In genomic region chr5:110447720-110448435, GRCm38 (mm10) we compare ENCODE assay signal across 7 mouse cellular contexts. TPM values are rescaled to one million over a fixed set of nuclear protein-coding genes. Genes with fewer than 3 reads are reported as not detected.
DNase-seq lines count a peak whose midpoint lies in the region; ATAC-seq and TF ChIP-seq lines count a peak whose summit lies in the region.

No protein-coding gene starts in this region.

- peaks cover 49% of the 10 kb centered on the region for H3K79me2 ChIP-seq in MEL (ENCODE audit: control insufficient read depth, insufficient read depth, low read length, poor library complexity)

- TF ChIP-seq RAD21 in MEL (IDR thresholded peaks at IDR 0.05; ENCODE audit: low read depth, low read length): no peak

- under 1% methylated on average over 91 of the region's 98 CpGs for WGBS in heart, postnatal 0 days
- under 1% methylated on average over 97 of the region's 98 CpGs for WGBS in limb, embryonic 13.5 days
- WGBS in midbrain, embryonic 15.5 days: under 1% methylated on average over 96 of the region's 98 CpGs

- DNase-seq in CD4-positive, CD25-positive, alpha-beta regulatory T cell, adult 2 months (ENCODE audit: low read depth, low spot score): peak; percentile 61
- peak; percentile 64 for DNase-seq in MEL (ENCODE audit: low read depth, low spot score)
- peak; percentile 26 for DNase-seq in embryo, embryonic 10.5 days (ENCODE audit: low spot score)
- peak; percentile 26 for DNase-seq in heart, postnatal 0 days (ENCODE audit: low spot score)
- DNase-seq in thymus, postnatal 0 days (ENCODE audit: low spot score): peak; percentile 42

- peak overlapping the region; percentile 91 for H3K9ac ChIP-seq in MEL (ENCODE audit: control insufficient read depth, low read depth, low read length, poor library complexity, severe bottlenecking)
- peak overlapping the region; percentile 96 for H3K9ac ChIP-seq in heart, postnatal 0 days (replicated peaks; ENCODE audit: low read depth, low read length)
- H3K9ac ChIP-seq in limb, embryonic 13.5 days: peak overlapping the region; percentile 95
- H3K9ac ChIP-seq in midbrain, embryonic 15.5 days: peak overlapping the region; percentile 84

- H3K4me2 ChIP-seq in heart, postnatal 0 days (ENCODE audit: low read depth, low read length): peak overlapping the region; percentile 86
- H3K4me2 ChIP-seq in limb, embryonic 13.5 days (replicated peaks): peak overlapping the region; percentile 98
- H3K4me2 ChIP-seq in midbrain, embryonic 15.5 days: peak overlapping the region; percentile 99

- TF ChIP-seq POLR2A in MEL (IDR thresholded peaks at IDR 0.05; ENCODE audit: control insufficient read depth in 1 of 2, insufficient read depth in 1 of 2, low read depth in 1 of 2, low read length in 2 of 2, poor library complexity in 1 of 2): peak in 1 of 2 experiments; percentile 67; a peak in 1 of 4 replicates

- no peak for TF ChIP-seq CTCF in MEL (IDR thresholded peaks at IDR 0.05 in 2 of 3, conservative IDR thresholded peaks at IDR 0.05 in 1 of 3; ENCODE audit: control insufficient read depth in 1 of 3, insufficient read depth in 1 of 3, low read depth in 2 of 3, low read length in 3 of 3, poor library complexity in 1 of 3, severe bottlenecking in 1 of 3)
- no peak for TF ChIP-seq CTCF in heart, postnatal 0 days (IDR thresholded peaks at IDR 0.05; ENCODE audit: low read depth)

- H3K4me1 ChIP-seq in MEL (ENCODE audit: control insufficient read depth in 1 of 2, insufficient read depth in 2 of 2, low read length in 2 of 2): peaks cover 5 to 18% of the 10 kb centered on the region in 2 experiments; a peak in 3 of 4 replicates
- H3K4me1 ChIP-seq in heart, postnatal 0 days (ENCODE audit: control insufficient read depth, insufficient read depth): peaks cover 32% of the 10 kb centered on the region
- peaks cover 21% of the 10 kb centered on the region for H3K4me1 ChIP-seq in limb, embryonic 13.5 days
- H3K4me1 ChIP-seq in midbrain, embryonic 15.5 days: peaks cover 36% of the 10 kb centered on the region

- H3K27me3 ChIP-seq in MEL (ENCODE audit: control insufficient read depth in 1 of 2, insufficient read depth in 2 of 2, low read length in 2 of 2): no peaks in the 10 kb centered on the region
- H3K27me3 ChIP-seq in heart, postnatal 0 days (ENCODE audit: control insufficient read depth, insufficient read depth, low read length): no peaks in the 10 kb centered on the region
- H3K27me3 ChIP-seq in limb, embryonic 13.5 days: no peaks in the 10 kb centered on the region; the same call in 1 of the 2 replicates
- H3K27me3 ChIP-seq in midbrain, embryonic 15.5 days (replicated peaks): no peaks in the 10 kb centered on the region

- no peaks in the 10 kb centered on the region for H3K9me3 ChIP-seq in MEL (replicated peaks; ENCODE audit: insufficient read depth, low read length)
- no peaks in the 10 kb centered on the region for H3K9me3 ChIP-seq in heart, postnatal 0 days (replicated peaks; ENCODE audit: control insufficient read depth, low read length)
- no peaks in the 10 kb centered on the region for H3K9me3 ChIP-seq in limb, embryonic 13.5 days
- H3K9me3 ChIP-seq in midbrain, embryonic 15.5 days: no peaks in the 10 kb centered on the region

- peaks cover 0 to 9% of the 10 kb centered on the region in 2 experiments; a peak in 2 of 4 replicates for H3K36me3 ChIP-seq in MEL (ENCODE audit: control insufficient read depth in 1 of 2, insufficient read depth in 2 of 2, low read length in 2 of 2)
- H3K36me3 ChIP-seq in heart, postnatal 0 days (replicated peaks; ENCODE audit: control insufficient read depth, insufficient read depth, low read length): no peaks in the 10 kb centered on the region
- H3K36me3 ChIP-seq in limb, embryonic 13.5 days: no peaks in the 10 kb centered on the region
- H3K36me3 ChIP-seq in midbrain, embryonic 15.5 days (replicated peaks): no peaks in the 10 kb centered on the region

- peak overlapping the region; percentile 42 for H3K27ac ChIP-seq in MEL (ENCODE audit: control insufficient read depth, low read depth, low read length)
- H3K27ac ChIP-seq in heart, postnatal 0 days (ENCODE audit: low read depth): peak overlapping the region; percentile 94
- H3K27ac ChIP-seq in limb, embryonic 13.5 days: peak overlapping the region; percentile 48; the same call in 1 of the 2 replicates
- peak overlapping the region; percentile 69 for H3K27ac ChIP-seq in midbrain, embryonic 15.5 days

- peak overlapping the region; percentile 79 to 98 for H3K4me3 ChIP-seq in MEL (ENCODE audit: control insufficient read depth in 1 of 2, insufficient read depth in 1 of 2, low read depth in 2 of 2, low read length in 2 of 2)
- peak overlapping the region; percentile 73 for H3K4me3 ChIP-seq in heart, postnatal 0 days (ENCODE audit: low read depth, low read length)
- H3K4me3 ChIP-seq in limb, embryonic 13.5 days: peak overlapping the region; percentile 97
- peak overlapping the region; percentile 95 for H3K4me3 ChIP-seq in midbrain, embryonic 15.5 days

- peak; percentile 36 for ATAC-seq in heart, postnatal 0 days (ENCODE audit: insufficient read depth, low read depth)
- ATAC-seq in limb, embryonic 13.5 days (ENCODE audit: low FRiP score, low read depth): peak; percentile 19
- ATAC-seq in midbrain, embryonic 15.5 days (replicated peaks): peak; percentile 40

- no peak for TF ChIP-seq EP300 in MEL (IDR thresholded peaks at IDR 0.05; ENCODE audit: low read depth in 1 of 2, low read length in 2 of 2)
- no peak for TF ChIP-seq EP300 in heart, postnatal 0 days (IDR thresholded peaks at IDR 0.05; ENCODE audit: low read depth)

TF ChIP-seq in MEL, 35 proteins besides CTCF, POLR2A, EP300 and RAD21:
- TF ChIP-seq MXI1 (IDR thresholded peaks at IDR 0.05; ENCODE audit: low read depth, low read length) (peak; percentile 56), ETS1 (IDR thresholded peaks at IDR 0.05; ENCODE audit: low read depth, low read length) (no peak)

RNA-seq across cellular contexts. Expression of gene Fbrsl1, which starts 0.4 kb away (rescaled TPM):
- 10.6 and 12.7 TPM in 2 replicates for total RNA-seq in MEL (2012; rRNA removed)
- polyA plus RNA-seq in MEL (2012; ENCODE audit: insufficient read depth in 1 of 2, insufficient read length in 2 of 2, low read depth in 1 of 2, low replicate concordance in 2 of 2, missing spikeins in 1 of 2): 10 to 100 TPM in 1 of 2 experiments, not detected in 1; 56.1 TPM
- 19.2 and 37.0 TPM in 2 replicates for total RNA-seq in heart, postnatal 0 days (2014; rRNA removed; ENCODE audit: low replicate concordance)
- polyA plus RNA-seq in heart, postnatal 0 days (2015; fragmentation: Nextera tagmentation; extraction: Ambion mirVana): 6.8 and 7.6 TPM in 2 replicates
- 16.0 and 17.3 TPM in 2 replicates for polyA plus RNA-seq in limb, embryonic 13.5 days (2015; fragmentation: Nextera tagmentation; extraction: Ambion mirVana)
- polyA plus RNA-seq in midbrain, embryonic 15.5 days (2015; fragmentation: Nextera tagmentation; extraction: Ambion mirVana): 24.2 and 25.9 TPM in 2 replicates
- 8.5 and 10.4 TPM in 2 replicates for polyA plus RNA-seq in thymus, postnatal 0 days (2015; fragmentation: Nextera tagmentation; extraction: Ambion mirVana)

Comparison
In these comparisons a context has a peak if more than half of its experiments do, and no peak if none do; other contexts are left out.
1. Peak in every context shown above with its lines: DNase-seq, ATAC-seq, H3K4me3 ChIP-seq and H3K27ac ChIP-seq.
2. H3K27ac ChIP-seq: peak in every context shown above with its lines; median percentile 94 in heart, postnatal 0 days; 69 in midbrain, embryonic 15.5 days; 48 in limb, embryonic 13.5 days; 42 in MEL.